Mouse (Mus musculus) embryonic facial prominence, embryonic 15.5 days (tissue): ENCODE data around the gene Olr1. TPM values are rescaled to one million over a fixed set of nuclear protein-coding genes. Genes with fewer than 3 reads are reported as not detected.

Source experiments
- ATAC-seq: fragments of 200-750 bp; cut with Nextera tagmentation; 2 replicates; pipeline ENCODE4 v1.8.0; 2017; ENCODE audit warnings: low read depth, moderate TSS enrichment; ENCODE audit not compliant: insufficient number of reproducible peaks, low FRiP score, low TSS enrichment
- H3K27ac ChIP-seq: fragments of 300-500 bp; sonication (generic); replicated peaks from 2 replicates; pipeline ENCODE4 v1.5.1; 2015; ENCODE audit warnings: mild to moderate bottlenecking, inconsistent platforms
- H3K27me3 ChIP-seq: fragments of 300-500 bp; sonication (generic); 2 replicates; pipeline ENCODE4 v1.6.1; 2015; ENCODE audit warnings: inconsistent platforms
- H3K36me3 ChIP-seq: fragments of 300-500 bp; sonication (generic); 2 replicates; pipeline ENCODE4 v1.6.1; 2015; ENCODE audit warnings: mild to moderate bottlenecking, inconsistent platforms
- H3K4me1 ChIP-seq: fragments of 300-500 bp; sonication (generic); 2 replicates; pipeline ENCODE4 v1.6.1; 2015; ENCODE audit warnings: inconsistent platforms
- H3K4me2 ChIP-seq: fragments of 300-500 bp; sonication (generic); replicated peaks from 2 replicates; pipeline ENCODE4 v1.6.1; 2015; ENCODE audit warnings: mild to moderate bottlenecking, inconsistent platforms
- H3K4me3 ChIP-seq: fragments of 300-500 bp; sonication (generic); replicated peaks from 2 replicates; pipeline ENCODE4 v1.5.1; 2015; ENCODE audit warnings: mild to moderate bottlenecking, inconsistent platforms
- H3K9ac ChIP-seq: fragments of 300-500 bp; sonication (generic); 2 replicates; pipeline ENCODE4 v1.6.1; 2015; ENCODE audit warnings: inconsistent platforms
- H3K9me3 ChIP-seq: fragments of 300-500 bp; sonication (generic); replicated peaks from 2 replicates; pipeline ENCODE4 v1.6.1; 2016; ENCODE audit warnings: inconsistent platforms
- WGBS: fragments of 180-500 bp; shearing (Covaris S2); methylation state at CpG from one replicate; pipeline ENCODE4 v1.1.7; 2015; 5-methylcytosine and 5-hydroxymethylcytosine counted together
- polyA plus RNA-seq: library from polyadenylated mRNA; unstranded; fragments of >200 nt; fragmentation: Nextera tagmentation; extraction: Ambion mirVana; gene quantifications from 2 replicates; pipeline ENCODE4 v1.2.1, GENCODE M21; 2015

Olr1 gene
- polyA plus RNA-seq, 1 experiment from 2014 or later = not detected

DNA sequence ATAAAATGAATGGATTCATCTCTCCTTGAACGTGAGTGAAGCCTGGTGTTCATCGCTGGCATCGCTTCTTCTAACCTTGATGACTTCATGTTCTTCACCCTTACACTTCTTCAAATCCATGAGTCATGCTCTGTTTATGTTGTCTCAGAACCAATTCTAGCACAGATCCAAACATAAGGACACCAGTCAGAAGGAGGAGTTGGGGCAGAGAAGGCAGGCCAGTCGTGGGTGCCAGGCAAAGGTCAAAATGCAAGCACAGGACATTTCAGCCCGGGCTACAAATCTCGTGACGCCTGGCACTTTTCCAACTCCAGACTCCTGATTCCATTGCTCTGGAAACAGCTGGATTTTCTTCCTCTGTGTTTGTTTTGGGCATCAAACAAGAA, 25.6 kb upstream of the Olr1 start:
- H3K27ac ChIP-seq = 0 out of 2 replicates have a peak overlapping the region, but pooled peaks have one; percentile 1
- H3K9ac ChIP-seq = peak overlapping the region; percentile 63; the same call in 1 of the 2 replicates
- H3K27me3 ChIP-seq = no peaks in the 10 kb centered on the region
- H3K9me3 ChIP-seq = no peaks in the 10 kb centered on the region
- peak overlapping the region; percentile 80 for H3K4me3 ChIP-seq
- H3K36me3 ChIP-seq = no peaks in the 10 kb centered on the region
- peak; percentile 44; the same call in 1 of the 2 replicates for ATAC-seq
- H3K4me1 ChIP-seq = peaks cover 20% of the 10 kb centered on the region
- peak overlapping the region; percentile 70 for H3K4me2 ChIP-seq
- 30% methylated on average over 7 of the region's 7 CpGs for WGBS

DNA sequence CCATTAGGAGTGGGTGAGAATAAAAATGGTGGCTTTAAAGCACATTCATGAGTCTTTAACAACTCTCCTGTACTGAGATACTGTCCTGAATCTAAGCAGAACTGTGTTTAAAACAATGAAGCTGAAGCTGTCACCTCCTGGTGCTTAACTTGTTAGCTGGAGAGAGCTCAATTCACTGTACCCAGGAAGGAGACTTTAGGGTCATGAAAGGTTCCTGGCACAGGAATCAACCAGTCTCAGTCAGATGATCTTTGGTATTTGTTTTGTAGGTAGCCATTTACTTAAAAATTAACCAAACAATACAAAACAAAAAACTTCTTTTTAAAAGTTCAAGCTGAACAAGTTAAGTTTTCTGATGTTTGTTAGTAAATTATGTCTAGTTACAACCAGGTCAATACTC, 23.3 kb upstream of the Olr1 start:
- ATAC-seq = no peak
- Histone ChIP-seq H3K4me3 (no peak overlapping the region), H3K27ac (no peak overlapping the region), H3K27me3 (no peaks in the 10 kb centered on the region), H3K9ac (no peak overlapping the region), H3K36me3 (no peaks in the 10 kb centered on the region), H3K4me1 (peaks cover 16% of the 10 kb centered on the region), H3K9me3 (no peaks in the 10 kb centered on the region), H3K4me2 (no peak overlapping the region)

DNA sequence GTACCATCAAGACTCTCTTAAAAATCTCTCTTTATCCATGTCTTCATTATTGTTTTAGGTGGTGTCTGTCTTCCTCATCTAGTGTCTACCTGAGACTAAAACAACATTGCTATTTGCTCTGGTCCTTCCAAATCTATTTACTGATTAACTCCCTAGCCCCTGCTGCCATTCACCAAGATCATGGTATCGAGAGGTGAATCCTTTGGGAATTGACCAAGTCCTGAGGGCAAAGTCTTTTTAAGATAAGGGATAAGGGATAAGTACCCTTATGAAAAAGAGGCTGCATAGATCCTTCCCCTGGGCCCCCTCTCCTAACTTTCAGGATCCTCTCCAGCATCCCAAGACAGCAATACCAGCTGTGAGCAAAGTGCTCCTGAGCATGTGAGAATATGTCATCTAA, 22.6 kb upstream of the Olr1 start:
- Histone ChIP-seq H3K9me3 (no peaks in the 10 kb centered on the region), H3K27ac (no peak overlapping the region), H3K4me1 (peaks cover 10% of the 10 kb centered on the region), H3K4me3 (no peak overlapping the region), H3K4me2 (no peak overlapping the region), H3K36me3 (no peaks in the 10 kb centered on the region), H3K27me3 (no peaks in the 10 kb centered on the region), H3K9ac (no peak overlapping the region)
- no peak for ATAC-seq
- 77% methylated on average over 1 of the region's 1 CpGs for WGBS

DNA sequence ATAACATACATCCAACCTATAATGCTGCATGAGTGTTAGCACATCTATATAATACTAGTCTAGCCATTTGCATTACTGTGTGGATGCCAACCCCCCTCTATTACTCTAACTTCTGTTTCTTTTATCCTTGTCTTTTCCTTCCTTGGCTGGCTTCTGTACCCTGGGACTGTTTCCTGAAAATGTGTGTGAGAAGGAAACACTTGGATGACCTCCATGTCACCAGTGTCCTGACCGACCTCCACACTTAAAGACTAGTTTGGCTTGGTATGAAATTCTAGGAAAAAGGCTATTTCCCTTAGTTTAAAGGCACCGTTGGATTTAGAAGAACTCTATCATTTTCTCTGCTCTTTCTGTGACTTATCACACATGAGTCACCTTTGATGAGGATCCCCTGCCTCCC, 20.5 kb upstream of the Olr1 start:
- Histone ChIP-seq H3K4me2 (no peak overlapping the region), H3K4me3 (no peak overlapping the region), H3K27me3 (no peaks in the 10 kb centered on the region), H3K4me1 (no peaks in the 10 kb centered on the region), H3K36me3 (no peaks in the 10 kb centered on the region), H3K9ac (no peak overlapping the region), H3K27ac (no peak overlapping the region), H3K9me3 (no peaks in the 10 kb centered on the region)
- no peak for ATAC-seq
- WGBS = 82% methylated on average over 2 of the region's 2 CpGs

DNA sequence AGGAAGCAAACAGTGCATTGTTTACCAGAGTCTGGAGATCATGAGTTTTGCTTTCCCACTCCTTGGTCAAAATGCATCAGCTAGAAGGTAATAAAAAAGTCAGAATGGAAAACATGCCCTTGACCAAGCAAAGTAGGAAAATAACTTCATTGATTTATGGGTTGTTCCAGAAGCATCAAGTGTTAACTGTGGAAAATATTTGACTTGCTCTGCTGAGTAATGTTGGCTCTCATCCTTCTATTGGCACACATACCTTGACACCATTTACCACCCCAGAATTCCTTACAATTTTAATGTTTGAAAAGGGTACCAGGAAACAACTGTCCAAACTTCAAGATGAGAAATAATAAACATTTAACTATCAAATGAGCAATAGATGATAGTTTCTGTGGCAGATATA, 19.1 kb upstream of the Olr1 start:
- no peaks in the 10 kb centered on the region for H3K36me3 ChIP-seq
- H3K4me1 ChIP-seq = no peaks in the 10 kb centered on the region
- no peak overlapping the region for H3K4me2 ChIP-seq
- no peak overlapping the region for H3K27ac ChIP-seq
- H3K9ac ChIP-seq = no peak overlapping the region
- no peaks in the 10 kb centered on the region for H3K9me3 ChIP-seq
- no peak overlapping the region for H3K4me3 ChIP-seq
- ATAC-seq = no peak
- no peaks in the 10 kb centered on the region for H3K27me3 ChIP-seq

DNA sequence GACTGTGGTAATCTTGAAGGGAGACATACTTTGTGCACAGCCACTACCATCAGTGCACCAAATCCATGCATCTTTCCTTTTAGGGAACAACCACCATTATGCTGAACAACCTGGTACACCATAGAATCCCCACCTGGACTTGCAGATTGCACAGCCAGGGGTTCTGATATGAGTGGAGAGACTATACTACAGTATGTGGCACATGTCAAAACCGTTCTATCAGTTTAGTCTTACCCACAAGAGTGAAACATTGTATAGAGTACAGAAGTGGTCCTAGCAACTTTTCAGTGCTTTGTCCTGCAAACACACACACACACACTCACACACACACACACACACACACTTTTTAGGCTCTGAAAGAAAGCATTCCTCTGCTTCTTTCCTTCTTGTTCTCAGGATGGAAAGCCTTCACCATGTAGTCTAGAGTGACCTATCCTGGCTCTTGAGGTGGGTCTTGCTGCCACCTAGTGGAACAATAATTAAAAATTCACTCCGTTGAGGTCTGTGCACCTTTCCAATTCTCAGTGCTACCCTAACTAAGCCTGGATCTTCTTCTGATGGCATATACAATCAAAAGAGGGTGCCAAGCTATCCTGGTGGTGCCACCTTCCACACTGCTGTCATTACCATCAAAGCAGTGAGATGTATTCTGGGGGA, 10.9 kb upstream of the Olr1 start:
- ATAC-seq = no peak
- Histone ChIP-seq H3K27me3 (no peaks in the 10 kb centered on the region), H3K9ac (no peak overlapping the region), H3K27ac (no peak overlapping the region), H3K36me3 (no peaks in the 10 kb centered on the region), H3K4me1 (no peaks in the 10 kb centered on the region), H3K4me2 (no peak overlapping the region), H3K9me3 (no peaks in the 10 kb centered on the region), H3K4me3 (no peak overlapping the region)
- WGBS = 43% methylated on average over 2 of the region's 2 CpGs

DNA sequence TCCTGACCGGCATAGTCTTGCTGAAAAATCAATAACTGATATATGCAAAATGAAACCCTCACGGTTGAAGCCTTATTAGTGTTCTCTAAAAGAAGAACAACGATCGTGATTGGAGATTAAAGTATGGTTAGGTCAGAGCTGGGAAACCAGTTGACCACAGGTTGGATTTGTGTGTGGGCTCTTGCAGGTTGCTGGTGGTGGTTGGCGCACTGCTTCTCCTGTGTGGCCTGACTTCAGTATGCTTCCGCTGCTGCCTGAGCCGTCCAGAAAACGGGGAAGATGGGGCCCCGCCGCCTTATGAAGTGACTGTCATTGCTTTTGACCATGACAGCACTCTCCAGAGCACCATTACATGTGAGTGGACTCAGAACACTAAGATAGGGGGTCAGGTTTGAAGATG, 9.4 kb upstream of the Olr1 start:
- Histone ChIP-seq H3K4me2 (no peak overlapping the region), H3K36me3 (no peaks in the 10 kb centered on the region)
- 91% methylated on average over 10 of the region's 10 CpGs for WGBS

DNA sequence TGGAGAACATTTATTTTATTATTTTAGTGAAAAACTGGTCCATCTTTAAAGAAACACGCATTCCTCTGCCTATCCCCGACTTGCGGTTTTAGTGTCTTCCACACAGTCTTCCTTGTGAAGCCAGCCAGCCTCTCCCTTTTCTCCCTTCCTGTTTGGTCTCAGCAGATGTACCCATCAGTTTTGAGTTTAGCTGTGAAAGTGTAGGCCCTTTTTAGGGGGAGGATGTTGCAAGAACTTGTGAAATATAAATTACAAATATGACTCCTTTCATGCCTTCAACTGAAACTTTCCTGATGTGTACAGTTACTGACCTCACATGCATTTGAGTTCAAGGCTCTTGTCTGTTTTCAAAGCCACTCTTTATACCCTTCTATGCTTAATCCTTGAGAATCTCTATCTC, 8.1 kb upstream of the Olr1 start:
- no peaks in the 10 kb centered on the region for H3K9me3 ChIP-seq
- H3K27me3 ChIP-seq = no peaks in the 10 kb centered on the region
- H3K4me1 ChIP-seq = no peaks in the 10 kb centered on the region
- no peak for ATAC-seq
- no peak overlapping the region for H3K27ac ChIP-seq
- no peak overlapping the region for H3K9ac ChIP-seq
- H3K36me3 ChIP-seq = no peaks in the 10 kb centered on the region
- H3K4me3 ChIP-seq = no peak overlapping the region
- 79% methylated on average over 3 of the region's 3 CpGs for WGBS
- no peak overlapping the region for H3K4me2 ChIP-seq

More for the DNA sequence above, 9.4 kb upstream of the Olr1 start:
- no peaks in the 10 kb centered on the region for H3K9me3 ChIP-seq
- no peak overlapping the region for H3K9ac ChIP-seq
- ATAC-seq = no peak
- no peak overlapping the region for H3K4me3 ChIP-seq
- H3K4me1 ChIP-seq = no peaks in the 10 kb centered on the region
- no peak overlapping the region for H3K27ac ChIP-seq
- H3K27me3 ChIP-seq = no peaks in the 10 kb centered on the region

DNA sequence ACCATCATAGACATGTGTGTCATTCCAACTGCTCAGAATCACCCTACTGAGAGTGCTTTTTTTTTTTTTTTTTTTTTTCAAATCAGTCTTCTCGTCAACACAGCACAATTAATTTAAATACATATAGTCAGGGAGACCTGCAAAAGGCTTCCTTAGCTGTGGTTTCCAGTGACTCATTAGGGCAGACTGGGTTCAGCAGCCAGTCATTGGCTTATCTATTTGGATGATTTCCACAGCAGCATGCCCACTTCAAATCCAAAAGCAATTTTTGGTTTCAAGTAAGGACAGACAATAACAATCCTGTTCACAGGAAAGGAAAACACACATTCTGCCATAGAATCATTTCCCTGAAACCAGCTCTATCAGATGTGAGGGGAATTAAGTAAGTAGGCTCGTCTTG, 7.4 kb upstream of the Olr1 start:
- Histone ChIP-seq H3K4me3 (no peak overlapping the region), H3K4me2 (no peak overlapping the region), H3K9ac (no peak overlapping the region), H3K36me3 (no peaks in the 10 kb centered on the region), H3K27ac (no peak overlapping the region), H3K27me3 (no peaks in the 10 kb centered on the region), H3K9me3 (no peaks in the 10 kb centered on the region), H3K4me1 (no peaks in the 10 kb centered on the region)
- WGBS = 60% methylated on average over 2 of the region's 2 CpGs
- no peak for ATAC-seq

DNA sequence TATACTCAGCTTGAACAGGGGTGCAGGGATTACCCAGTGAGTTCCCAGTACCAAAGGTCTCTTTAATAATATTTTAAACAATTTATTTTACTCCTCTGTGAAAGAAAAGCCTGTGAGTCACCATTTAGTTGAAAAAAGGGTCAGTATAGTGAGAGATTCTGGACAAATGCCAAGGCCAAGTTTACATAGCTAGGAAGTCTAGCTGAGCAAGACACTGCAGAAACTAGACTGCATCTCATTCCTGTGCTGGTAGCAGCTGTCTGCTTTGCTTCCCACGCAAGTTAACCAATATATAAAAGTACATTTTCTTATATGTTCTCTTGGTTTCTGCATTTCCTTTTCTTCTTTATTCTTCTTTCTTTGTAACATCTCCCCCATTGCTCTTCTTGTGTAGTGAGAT, 6.4 kb upstream of the Olr1 start:
- H3K4me1 ChIP-seq = no peaks in the 10 kb centered on the region
- H3K9ac ChIP-seq = no peak overlapping the region
- no peak overlapping the region for H3K27ac ChIP-seq
- WGBS = 52% methylated on average over 1 of the region's 1 CpGs
- no peak overlapping the region for H3K4me2 ChIP-seq
- no peak overlapping the region for H3K4me3 ChIP-seq
- ATAC-seq = no peak
- no peaks in the 10 kb centered on the region for H3K9me3 ChIP-seq
- H3K36me3 ChIP-seq = no peaks in the 10 kb centered on the region
- no peaks in the 10 kb centered on the region for H3K27me3 ChIP-seq

DNA sequence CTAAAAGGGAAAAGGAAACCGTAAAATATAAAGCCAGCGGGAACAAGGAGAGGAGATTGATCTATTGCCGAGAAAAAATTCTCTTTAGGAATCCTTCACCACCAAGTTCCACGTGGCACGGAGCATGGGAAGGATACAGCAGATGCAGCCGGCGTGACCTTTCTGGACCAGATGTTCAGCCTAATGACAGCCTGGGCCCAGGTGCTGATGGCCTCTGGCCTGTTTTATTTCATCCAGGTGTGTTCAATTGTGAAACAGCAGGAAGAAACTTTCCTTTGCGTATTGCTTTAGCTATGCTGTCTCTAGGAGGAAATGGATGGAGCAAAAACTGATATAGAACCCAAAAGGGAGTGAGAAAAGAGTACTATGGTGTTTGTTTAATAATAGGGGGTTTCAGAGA, 5.9 kb upstream of the Olr1 start:
- H3K36me3 ChIP-seq = no peaks in the 10 kb centered on the region
- no peaks in the 10 kb centered on the region for H3K4me1 ChIP-seq
- ATAC-seq = no peak
- H3K27ac ChIP-seq = no peak overlapping the region
- no peak overlapping the region for H3K4me3 ChIP-seq
- no peak overlapping the region for H3K9ac ChIP-seq
- 43% methylated on average over 8 of the region's 8 CpGs for WGBS
- H3K27me3 ChIP-seq = no peaks in the 10 kb centered on the region
- no peak overlapping the region for H3K4me2 ChIP-seq
- H3K9me3 ChIP-seq = no peaks in the 10 kb centered on the region

DNA sequence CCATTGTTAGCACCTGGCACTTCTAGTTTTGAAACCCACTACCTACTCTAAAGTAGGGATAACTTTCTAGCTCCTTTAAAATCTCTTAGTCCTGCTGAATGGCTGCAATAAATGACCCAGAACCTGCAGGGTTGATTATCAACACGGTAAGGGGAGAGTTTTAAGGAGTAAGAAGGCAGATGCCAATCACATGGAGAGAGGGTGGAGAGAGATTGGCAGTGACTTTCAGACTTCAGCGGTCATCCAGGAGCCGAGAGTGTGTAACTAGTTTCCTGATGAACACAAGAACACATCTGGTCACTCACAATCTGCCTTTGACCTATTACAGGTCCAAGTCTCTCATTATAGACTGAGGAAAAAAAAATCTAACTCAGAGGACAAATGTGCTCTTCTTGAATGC, 5.4 kb upstream of the Olr1 start, which contains the start of gene Tmem52b:
Gene Tmem52b, plus strand, starts transcription at position 189 of the 400 bp plus-strand sequence.
- 59% methylated on average over 3 of the region's 3 CpGs for WGBS
- Histone ChIP-seq H3K4me1 (no peaks in the 10 kb centered on the region), H3K9me3 (no peaks in the 10 kb centered on the region), H3K4me3 (no peak within 1 kb of the TSS), H3K36me3 (no peaks in the 10 kb centered on the region), H3K27me3 (no peaks in the 10 kb centered on the region), H3K4me2 (no peak within 1 kb of the TSS), H3K27ac (no peak within 1 kb of the TSS), H3K9ac (no peak within 1 kb of the TSS)
- ATAC-seq = no peak
